Mouse (Mus musculus) kidney, adult 11 months (tissue): ENCODE measurements at regions not wholly inside any gene's neighbourhood (a gene's known extent, or its start where the extent isn't known, plus 50 kb on each side); places are given as distances from the start of the nearest gene placed in this dataset.

Experiments
- DNase-seq: peaks from one replicate; pipeline ENCODE4 v3.0.0; 2022

- DNase-seq: peak; percentile 5
Observed at GRCm38 (mm10) chr5:121078531-121078930, 68.6 kb upstream of the Rph3a start.

GRCm38 (mm10) chr5:121076741-121077140, 66.8 kb upstream of the Rph3a start:
- DNase-seq: no peak

- no peak for DNase-seq
Observed at GRCm38 (mm10) chr5:121068821-121069220, 58.9 kb upstream of the Rph3a start.

GRCm38 (mm10) chr5:121064721-121065120, 54.8 kb upstream of the Rph3a start:
- DNase-seq: no peak

- DNase-seq: peak; percentile 52
Observed at GRCm38 (mm10) chr5:121062930-121063584, 53.2 kb upstream of the Rph3a start.

- no peak for DNase-seq
Observed at GRCm38 (mm10) chr5:121061688-121062087, 51.8 kb upstream of the Rph3a start.
